Mouse (Mus musculus) embryonic facial prominence, embryonic 15.5 days (tissue): ENCODE data around the gene Bicd2. TPM values are rescaled to one million over a fixed set of nuclear protein-coding genes. Genes with fewer than 3 reads are reported as not detected.
A peak's percentile ranks its signal among the peaks of the same experiment; 100 is the strongest.

ENCODE experiments used
- ATAC-seq: fragments of 200-750 bp; cut with Nextera tagmentation; 2 replicates; pipeline ENCODE4 v1.8.0; 2017; ENCODE audit warnings: low read depth, moderate TSS enrichment; ENCODE audit not compliant: insufficient number of reproducible peaks, low FRiP score, low TSS enrichment
- H3K27ac ChIP-seq: fragments of 300-500 bp; sonication (generic); replicated peaks from 2 replicates; pipeline ENCODE4 v1.5.1; 2015; ENCODE audit warnings: mild to moderate bottlenecking, inconsistent platforms
- H3K27me3 ChIP-seq: fragments of 300-500 bp; sonication (generic); 2 replicates; pipeline ENCODE4 v1.6.1; 2015; ENCODE audit warnings: inconsistent platforms
- H3K36me3 ChIP-seq: fragments of 300-500 bp; sonication (generic); 2 replicates; pipeline ENCODE4 v1.6.1; 2015; ENCODE audit warnings: mild to moderate bottlenecking, inconsistent platforms
- H3K4me1 ChIP-seq: fragments of 300-500 bp; sonication (generic); 2 replicates; pipeline ENCODE4 v1.6.1; 2015; ENCODE audit warnings: inconsistent platforms
- H3K4me2 ChIP-seq: fragments of 300-500 bp; sonication (generic); replicated peaks from 2 replicates; pipeline ENCODE4 v1.6.1; 2015; ENCODE audit warnings: mild to moderate bottlenecking, inconsistent platforms
- H3K4me3 ChIP-seq: fragments of 300-500 bp; sonication (generic); replicated peaks from 2 replicates; pipeline ENCODE4 v1.5.1; 2015; ENCODE audit warnings: mild to moderate bottlenecking, inconsistent platforms
- H3K9ac ChIP-seq: fragments of 300-500 bp; sonication (generic); 2 replicates; pipeline ENCODE4 v1.6.1; 2015; ENCODE audit warnings: inconsistent platforms
- H3K9me3 ChIP-seq: fragments of 300-500 bp; sonication (generic); replicated peaks from 2 replicates; pipeline ENCODE4 v1.6.1; 2016; ENCODE audit warnings: inconsistent platforms
- WGBS: fragments of 180-500 bp; shearing (Covaris S2); methylation state at CpG from one replicate; pipeline ENCODE4 v1.1.7; 2015; 5-methylcytosine and 5-hydroxymethylcytosine counted together
- polyA plus RNA-seq: library from polyadenylated mRNA; unstranded; fragments of >200 nt; fragmentation: Nextera tagmentation; extraction: Ambion mirVana; gene quantifications from 2 replicates; pipeline ENCODE4 v1.2.1, GENCODE M21; 2015

The Bicd2 gene
- polyA plus RNA-seq, 1 experiment from 2014 or later = 36.0 TPM

GRCm38 (mm10) chr13:49349335-49349734 lies 8.0 kb downstream of the Bicd2 start:
- no peak overlapping the region for H3K4me2 ChIP-seq
- no peaks in the 10 kb centered on the region for H3K27me3 ChIP-seq
- H3K9me3 ChIP-seq = no peaks in the 10 kb centered on the region
- 86% methylated on average over 4 of the region's 4 CpGs for WGBS
- H3K36me3 ChIP-seq = no peaks in the 10 kb centered on the region
- peaks cover 30% of the 10 kb centered on the region for H3K4me1 ChIP-seq
- no peak overlapping the region for H3K4me3 ChIP-seq
- H3K27ac ChIP-seq = no peak overlapping the region
- ATAC-seq = no peak
- H3K9ac ChIP-seq = no peak overlapping the region

GRCm38 (mm10) chr13:49349836-49350505 lies 8.6 kb downstream of the Bicd2 start:
- H3K4me2 ChIP-seq = no peak overlapping the region
- peaks cover 25% of the 10 kb centered on the region for H3K4me1 ChIP-seq
- H3K27me3 ChIP-seq = no peaks in the 10 kb centered on the region
- 87% methylated on average over 6 of the region's 6 CpGs for WGBS
- no peak for ATAC-seq
- no peak overlapping the region for H3K9ac ChIP-seq
- no peak overlapping the region for H3K4me3 ChIP-seq
- H3K27ac ChIP-seq = no peak overlapping the region
- H3K36me3 ChIP-seq = no peaks in the 10 kb centered on the region
- H3K9me3 ChIP-seq = no peaks in the 10 kb centered on the region

GRCm38 (mm10) chr13:49352581-49353159 lies 11.3 kb downstream of the Bicd2 start:
- H3K4me1 ChIP-seq = peaks cover 19% of the 10 kb centered on the region
- ATAC-seq = peak; percentile 70
- no peak overlapping the region for H3K9ac ChIP-seq
- H3K36me3 ChIP-seq = peaks cover 13% of the 10 kb centered on the region; the same call in 1 of the 2 replicates
- H3K4me2 ChIP-seq = no peak overlapping the region
- H3K9me3 ChIP-seq = no peaks in the 10 kb centered on the region
- H3K27me3 ChIP-seq = no peaks in the 10 kb centered on the region
- WGBS = 54% methylated on average over 3 of the region's 3 CpGs
- peak overlapping the region; percentile 17; the same call in 1 of the 2 replicates for H3K27ac ChIP-seq
- no peak overlapping the region for H3K4me3 ChIP-seq

GRCm38 (mm10) chr13:49353422-49353821 lies 12.0 kb downstream of the Bicd2 start:
- Histone ChIP-seq H3K36me3 (peaks cover 13% of the 10 kb centered on the region; the same call in 1 of the 2 replicates), H3K27me3 (no peaks in the 10 kb centered on the region), H3K4me2 (no peak overlapping the region), H3K4me3 (no peak overlapping the region), H3K27ac (no peak overlapping the region), H3K4me1 (peaks cover 15% of the 10 kb centered on the region), H3K9me3 (no peaks in the 10 kb centered on the region), H3K9ac (no peak overlapping the region)
- ATAC-seq = no peak

- Histone ChIP-seq H3K27ac (no peak overlapping the region), H3K27me3 (no peaks in the 10 kb centered on the region), H3K36me3 (peaks cover 13% of the 10 kb centered on the region; the same call in 1 of the 2 replicates), H3K9ac (no peak overlapping the region), H3K9me3 (no peaks in the 10 kb centered on the region), H3K4me1 (peaks cover 14% of the 10 kb centered on the region), H3K4me3 (no peak overlapping the region), H3K4me2 (no peak overlapping the region)
- ATAC-seq = no peak
- 78% methylated on average over 5 of the region's 5 CpGs for WGBS
Measured at GRCm38 (mm10) chr13:49353991-49354507, 12.7 kb downstream of the Bicd2 start.

GRCm38 (mm10) chr13:49355461-49356061 lies 14.2 kb downstream of the Bicd2 start:
- H3K27me3 ChIP-seq = no peaks in the 10 kb centered on the region

GRCm38 (mm10) chr13:49356090-49356489 lies 14.7 kb downstream of the Bicd2 start:
- H3K4me1 ChIP-seq = peaks cover 18% of the 10 kb centered on the region
- no peak overlapping the region for H3K9ac ChIP-seq
- no peak overlapping the region for H3K4me3 ChIP-seq
- no peaks in the 10 kb centered on the region for H3K9me3 ChIP-seq
- 82% methylated on average over 7 of the region's 7 CpGs for WGBS
- no peak overlapping the region for H3K4me2 ChIP-seq
- no peak overlapping the region for H3K27ac ChIP-seq
- no peaks in the 10 kb centered on the region for H3K27me3 ChIP-seq
- ATAC-seq = no peak
- peaks cover 13% of the 10 kb centered on the region; the same call in 1 of the 2 replicates for H3K36me3 ChIP-seq

More at GRCm38 (mm10) chr13:49355461-49356061, 14.2 kb downstream of the Bicd2 start:
- no peak overlapping the region for H3K4me2 ChIP-seq
- H3K4me1 ChIP-seq = peaks cover 14% of the 10 kb centered on the region
- no peak overlapping the region for H3K27ac ChIP-seq
- 76% methylated on average over 11 of the region's 11 CpGs for WGBS
- H3K9me3 ChIP-seq = no peaks in the 10 kb centered on the region
- no peak for ATAC-seq
- H3K36me3 ChIP-seq = peaks cover 13% of the 10 kb centered on the region; the same call in 1 of the 2 replicates
- H3K9ac ChIP-seq = no peak overlapping the region
- H3K4me3 ChIP-seq = no peak overlapping the region

- ATAC-seq = no peak
- Histone ChIP-seq H3K4me3 (no peak overlapping the region), H3K4me2 (no peak overlapping the region), H3K4me1 (peaks cover 26% of the 10 kb centered on the region), H3K36me3 (peaks cover 13% of the 10 kb centered on the region; the same call in 1 of the 2 replicates), H3K27ac (no peak overlapping the region), H3K27me3 (no peaks in the 10 kb centered on the region), H3K9me3 (no peaks in the 10 kb centered on the region), H3K9ac (no peak overlapping the region)
- WGBS = 94% methylated on average over 8 of the region's 8 CpGs
Measured at GRCm38 (mm10) chr13:49357367-49358026, 16.1 kb downstream of the Bicd2 start.

- H3K4me3 ChIP-seq = no peak overlapping the region
Measured at GRCm38 (mm10) chr13:49358184-49358583, 16.8 kb downstream of the Bicd2 start.

GRCm38 (mm10) chr13:49360906-49361406 lies 19.6 kb downstream of the Bicd2 start:
- H3K4me2 ChIP-seq = no peak overlapping the region
- no peak overlapping the region for H3K4me3 ChIP-seq
- H3K4me1 ChIP-seq = peaks cover 33% of the 10 kb centered on the region
- H3K36me3 ChIP-seq = peaks cover 13% of the 10 kb centered on the region; the same call in 1 of the 2 replicates
- H3K27ac ChIP-seq = no peak overlapping the region
- no peaks in the 10 kb centered on the region for H3K27me3 ChIP-seq
- H3K9ac ChIP-seq = no peak overlapping the region
- WGBS = 34% methylated on average over 3 of the region's 3 CpGs
- no peak for ATAC-seq
- H3K9me3 ChIP-seq = no peaks in the 10 kb centered on the region

More at GRCm38 (mm10) chr13:49358184-49358583, 16.8 kb downstream of the Bicd2 start:
- H3K36me3 ChIP-seq = peaks cover 13% of the 10 kb centered on the region; the same call in 1 of the 2 replicates
- H3K27me3 ChIP-seq = no peaks in the 10 kb centered on the region
- H3K4me1 ChIP-seq = peaks cover 22% of the 10 kb centered on the region
- H3K27ac ChIP-seq = no peak overlapping the region
- no peak overlapping the region for H3K9ac ChIP-seq
- H3K9me3 ChIP-seq = no peaks in the 10 kb centered on the region
- ATAC-seq = no peak
- H3K4me2 ChIP-seq = no peak overlapping the region
- WGBS = 90% methylated on average over 3 of the region's 3 CpGs
